Mouse (Mus musculus): Measurements from ENCODE around the gene Adarb1.

DNA sequence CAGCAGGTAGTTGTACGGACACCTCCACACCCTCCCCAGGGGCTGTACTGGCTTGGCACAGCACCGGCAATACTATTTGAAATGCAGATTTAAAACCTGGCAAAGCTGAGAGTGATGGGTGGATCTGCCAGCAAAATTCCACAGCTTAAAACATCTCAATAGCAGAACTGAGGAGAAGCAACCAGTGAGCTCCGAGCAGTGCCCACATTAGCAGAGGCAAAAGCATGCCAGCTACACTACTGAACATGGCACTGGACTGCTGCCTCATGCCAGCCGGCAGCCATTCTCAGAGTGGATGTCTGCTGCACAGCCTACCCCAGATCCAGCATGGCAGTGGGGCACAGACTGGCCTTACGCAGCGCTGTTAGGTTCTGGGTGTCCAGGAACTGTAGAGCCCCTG, 93.4 kb downstream of the Adarb1 start:
- TF ChIP-seq POLR2A (IDR thresholded peaks at IDR 0.05; ENCODE audit: low read depth, low read length) (no peak), CTCF (IDR thresholded peaks at IDR 0.05; ENCODE audit: borderline replicate concordance, insufficient read depth, low read length) (no peak)
